Mouse (Mus musculus) ES-Bruce4 (cell line): Measurements from ENCODE around the gene Ssx2ip.

Experiments used
- CTCF ChIP-seq: IDR thresholded peaks from one replicate; pipeline ENCODE4 v1.8.1; 2011; ENCODE audit warnings: low read depth, low read length
- EP300 ChIP-seq: IDR thresholded peaks from 2 replicates; pipeline ENCODE4 v1.6.1; 2011; ENCODE audit warnings: low read depth, low read length; ENCODE audit not compliant: insufficient read depth
- POLR2A ChIP-seq: IDR thresholded peaks from one replicate; pipeline ENCODE4 v1.8.1; 2011; ENCODE audit warnings: low read length; ENCODE audit not compliant: insufficient read depth

- TF ChIP-seq POLR2A, result no peak
- no peak for TF ChIP-seq EP300
- TF ChIP-seq CTCF, result no peak
These were observed 11.7 kb upstream of the Ssx2ip start for GRCm38 (mm10) chr3:146392656-146393321.
